Mouse (Mus musculus): ENCODE results near the gene Olfr1416.
"Not testable (repeated sequence)": the region's sequence is repeated elsewhere in the genome, so short reads cannot be mapped to it uniquely, and the experiment has no call there.

The Olfr1416 gene

DNA sequence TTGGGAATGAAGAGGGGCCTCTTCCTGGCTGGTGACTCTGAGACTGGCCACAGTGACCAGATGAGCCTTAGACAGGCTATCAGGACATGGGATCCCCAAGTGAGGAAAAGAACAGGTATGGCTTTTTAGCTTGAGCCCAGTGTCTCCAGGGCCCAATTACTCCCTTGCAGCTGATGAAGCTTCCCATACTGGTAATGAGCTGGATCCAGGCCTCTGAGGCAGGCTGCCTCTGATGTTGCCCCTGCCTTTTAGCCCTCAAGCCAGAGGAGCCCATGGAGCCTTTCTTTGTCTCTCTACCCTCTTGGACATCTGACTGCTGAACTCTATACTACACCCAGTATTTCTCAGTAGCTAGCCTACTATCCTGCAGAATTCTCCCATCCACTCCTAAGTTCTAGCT lies at the start of gene Olfr1416:
Olfr1416 (minus strand) TSS at position 101 of the 400 bp plus-strand sequence.
- no peak for DNase-seq (ENCODE audit: low spot score in 2 of 2)

DNA sequence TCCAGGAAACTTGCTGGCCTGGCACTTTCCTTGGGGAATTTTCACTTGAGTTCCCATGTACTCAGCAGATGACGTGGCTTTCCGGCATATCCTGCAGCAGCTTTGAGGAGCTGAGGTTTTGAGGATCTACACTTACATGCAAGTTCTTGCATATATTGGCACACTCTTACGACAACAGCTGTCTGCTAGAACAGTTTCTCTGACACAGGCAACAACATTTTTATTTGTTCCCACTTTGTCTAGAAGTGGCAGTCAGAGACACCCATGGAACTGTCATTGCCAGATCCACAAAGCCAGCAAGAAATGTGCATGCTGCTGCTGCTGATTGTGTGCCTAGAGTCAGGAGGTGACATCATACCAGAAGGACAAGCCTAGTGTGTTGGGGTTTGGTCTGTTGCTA lies 38.9 kb upstream of the Olfr1416 start:
- no peak for DNase-seq (ENCODE audit: low spot score in 2 of 2)

DNA sequence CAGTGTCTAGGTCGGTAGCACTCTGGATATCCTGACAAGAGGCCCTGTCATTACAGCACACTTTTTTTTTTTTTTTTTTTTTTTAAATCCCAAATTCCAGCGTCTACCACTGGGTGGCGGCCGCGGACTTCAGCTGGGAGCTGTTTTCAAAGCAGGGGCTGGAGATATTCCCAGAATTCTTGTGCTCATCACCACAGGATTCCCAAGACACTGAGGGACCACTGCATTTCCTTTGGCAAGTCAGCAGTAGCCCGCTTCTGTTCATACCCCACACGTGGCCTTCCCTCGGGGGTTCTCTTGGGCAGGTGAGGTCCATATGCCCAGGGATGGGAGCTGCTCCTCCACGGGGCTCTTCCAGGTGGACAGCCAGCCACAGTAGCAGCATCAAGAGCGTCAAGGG lies 36.5 kb upstream of the Olfr1416 start:
- no peak for DNase-seq (ENCODE audit: low spot score in 2 of 2)

DNA sequence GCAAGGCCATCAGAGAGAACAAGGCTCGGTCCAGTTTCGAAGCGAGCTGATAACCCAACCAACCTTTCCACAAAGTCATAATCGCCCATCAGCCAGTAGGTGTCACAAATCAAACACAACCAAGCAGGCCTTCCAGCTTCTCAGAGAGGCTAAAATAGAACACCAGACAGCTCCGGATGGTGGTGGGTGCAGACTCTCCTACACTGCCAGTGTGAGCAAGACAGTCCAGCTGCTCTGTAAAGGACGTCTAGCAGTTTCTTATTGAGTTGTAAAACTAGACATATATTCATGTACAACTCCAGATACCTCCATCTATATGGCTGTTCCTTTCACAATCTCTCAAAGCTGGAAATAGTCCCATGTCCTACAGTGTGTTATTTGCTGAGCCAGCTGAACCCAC lies 34.1 kb upstream of the Olfr1416 start:
- DNase-seq (ENCODE audit: low spot score in 2 of 2) = no peak

DNA sequence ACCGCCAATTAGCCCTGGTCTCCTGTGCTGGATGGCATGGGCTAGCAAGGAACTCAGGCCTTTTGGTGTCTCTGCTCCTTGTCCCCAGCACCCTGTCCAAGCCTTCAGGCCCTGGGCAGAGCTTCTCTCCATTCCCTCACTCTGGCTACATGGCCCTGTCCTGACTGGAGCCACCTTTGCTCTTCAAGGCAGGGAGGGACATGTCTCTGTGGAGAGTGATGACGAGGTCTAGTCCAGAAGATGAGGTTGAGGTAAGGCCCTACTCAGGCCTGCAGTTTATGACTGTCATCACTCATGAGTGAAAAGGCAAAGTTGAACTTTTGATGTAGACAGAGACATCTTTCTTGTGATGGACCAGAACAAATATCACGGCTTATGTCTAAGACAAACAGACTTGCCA lies 33.6 kb upstream of the Olfr1416 start, which contains the start of gene Olfr1414:
Olfr1414 (minus strand) TSS at position 101 of the 400 bp plus-strand sequence.
- DNase-seq (ENCODE audit: low spot score in 2 of 2) = no peak

DNA sequence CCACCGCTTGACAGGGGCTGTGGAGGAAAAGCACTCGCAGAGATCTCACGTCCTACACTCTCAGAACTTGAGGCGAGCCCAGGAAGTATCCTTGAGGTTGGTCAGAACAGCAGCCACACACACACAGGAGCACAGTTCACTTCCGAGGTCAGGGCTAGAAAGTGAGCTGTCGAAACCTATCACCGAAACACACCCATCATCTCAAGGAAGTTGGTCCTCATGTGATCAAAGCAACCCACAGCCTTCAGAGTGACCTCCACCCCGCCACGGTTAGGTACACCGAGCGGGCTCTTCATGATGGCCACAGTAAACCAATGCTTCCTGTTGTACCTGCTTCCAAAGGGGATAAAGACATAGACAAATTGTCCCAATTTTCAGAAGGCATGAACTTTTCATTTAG lies 30.5 kb upstream of the Olfr1416 start:
- no peak for DNase-seq (ENCODE audit: low spot score in 2 of 2)

DNA sequence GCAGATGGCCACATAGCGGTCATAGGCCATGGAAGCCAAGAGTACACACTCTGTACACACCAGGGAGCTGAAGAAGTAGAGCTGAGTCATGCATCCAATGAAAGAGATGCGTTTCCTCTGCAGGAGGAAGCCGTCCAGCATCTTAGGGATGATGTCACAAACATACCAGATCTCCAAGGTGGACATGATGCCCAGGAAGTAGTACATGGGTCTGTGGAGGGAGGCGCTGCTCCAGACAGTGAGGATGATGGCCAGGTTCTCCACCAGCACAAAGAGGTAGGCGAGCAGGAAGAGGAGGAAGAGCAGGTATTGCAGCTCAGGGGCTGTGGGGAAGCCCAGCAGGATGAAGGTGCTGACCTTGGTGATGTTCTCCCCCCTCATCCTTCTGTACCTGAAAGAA lies 26.7 kb upstream of the Olfr1416 start:
- not testable (repeated sequence) for DNase-seq (ENCODE audit: low spot score in 2 of 2)

DNA sequence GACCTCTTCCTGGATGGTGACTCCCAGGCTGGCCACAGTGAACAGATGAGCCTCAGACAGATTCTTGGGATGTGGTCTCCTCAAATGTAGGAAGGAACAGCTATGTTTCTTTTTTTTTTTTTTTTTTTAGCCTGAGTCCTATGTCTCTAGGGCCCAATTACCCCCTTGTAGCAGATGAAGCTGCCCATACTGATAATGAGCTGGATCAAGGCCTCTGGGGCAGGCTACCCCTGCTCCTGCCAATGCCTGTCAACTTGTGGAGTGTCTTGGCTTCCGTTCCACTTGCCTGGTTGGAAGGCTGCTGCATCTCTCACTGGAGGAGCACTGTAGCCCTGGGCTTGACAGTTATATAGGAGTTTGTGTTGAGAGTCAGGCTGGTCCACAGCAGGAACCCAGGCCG lies 11.1 kb upstream of the Olfr1416 start, which contains the start of gene Olfr1415:
Olfr1415 (minus strand) TSS at position 101 of the 400 bp plus-strand sequence.
- DNase-seq (ENCODE audit: low spot score in 2 of 2) = no peak

DNA sequence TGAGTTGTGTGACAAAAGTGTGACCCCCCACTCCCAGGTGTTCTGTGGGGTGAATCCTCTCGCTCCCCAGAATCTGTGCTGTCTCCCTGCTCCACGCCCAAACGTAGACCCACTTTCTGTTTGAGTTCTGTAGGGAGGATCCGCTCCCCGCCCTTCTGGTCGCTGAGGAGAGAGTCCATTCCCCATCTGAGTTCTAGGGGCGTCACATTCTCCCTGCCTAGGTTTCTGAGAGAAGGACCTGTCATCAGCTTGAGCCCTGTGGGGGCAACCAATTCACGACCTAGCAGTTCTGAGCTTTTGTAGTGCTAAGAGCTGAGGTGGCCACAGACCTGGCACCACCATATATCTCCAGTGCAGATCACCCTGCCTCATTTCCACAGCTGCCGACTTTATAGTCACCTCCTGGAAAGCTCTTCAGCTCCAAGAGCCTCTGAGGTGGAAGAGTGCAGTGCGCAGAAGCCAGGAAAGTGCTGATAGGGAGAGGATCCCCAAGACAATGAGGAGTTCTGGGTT lies 10.8 kb downstream of the Olfr1416 start:
- no peak for DNase-seq (ENCODE audit: low spot score in 2 of 2)

DNA sequence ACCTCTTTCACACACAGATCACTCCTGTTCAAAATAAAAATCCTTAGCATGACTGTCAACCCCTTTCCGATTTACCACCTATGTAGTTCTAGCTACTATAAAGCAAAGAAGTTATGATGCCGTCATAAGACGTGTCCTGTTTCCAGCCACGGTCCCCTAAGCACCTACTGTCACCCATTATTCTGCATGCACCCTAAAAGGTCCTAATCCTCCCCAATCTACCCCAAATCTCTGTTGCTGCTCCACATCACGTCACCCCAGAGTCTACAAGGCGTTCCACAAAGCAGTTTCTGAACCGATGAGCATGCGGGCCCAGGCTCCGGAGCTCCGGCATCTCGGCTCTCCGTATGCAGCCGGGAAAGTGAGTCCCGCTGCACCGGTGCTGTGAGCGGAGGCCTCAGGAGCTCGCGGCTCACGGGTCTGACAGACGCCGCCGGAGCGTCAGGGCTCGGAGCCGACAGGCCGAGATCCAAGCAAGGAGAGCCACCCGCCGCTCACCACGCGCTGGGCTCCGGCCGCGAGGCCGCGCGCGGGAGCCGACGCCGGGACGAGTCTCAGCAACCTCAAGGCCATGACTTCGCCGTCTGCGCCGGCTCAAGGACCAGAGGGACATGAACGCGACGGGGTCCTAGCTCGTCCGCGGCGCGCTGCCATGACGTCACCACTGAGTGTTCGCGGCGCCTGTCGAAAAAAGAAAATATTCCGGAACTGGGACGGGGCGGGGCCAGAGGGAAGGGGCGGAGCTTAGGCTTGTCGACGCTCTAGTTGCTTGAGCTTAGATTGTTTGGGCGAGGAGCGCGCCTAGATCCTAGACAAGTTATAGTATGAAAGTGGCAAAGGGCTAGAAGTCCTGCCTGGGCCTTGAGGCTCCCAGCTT lies 11.5 kb downstream of the Olfr1416 start, which contains the start of gene Ndufa10:
Ndufa10 (minus strand) TSS at position 696 of the 877 bp plus-strand sequence.
- peak; percentile 85 to 91 for DNase-seq (ENCODE audit: low spot score in 2 of 2)

DNA sequence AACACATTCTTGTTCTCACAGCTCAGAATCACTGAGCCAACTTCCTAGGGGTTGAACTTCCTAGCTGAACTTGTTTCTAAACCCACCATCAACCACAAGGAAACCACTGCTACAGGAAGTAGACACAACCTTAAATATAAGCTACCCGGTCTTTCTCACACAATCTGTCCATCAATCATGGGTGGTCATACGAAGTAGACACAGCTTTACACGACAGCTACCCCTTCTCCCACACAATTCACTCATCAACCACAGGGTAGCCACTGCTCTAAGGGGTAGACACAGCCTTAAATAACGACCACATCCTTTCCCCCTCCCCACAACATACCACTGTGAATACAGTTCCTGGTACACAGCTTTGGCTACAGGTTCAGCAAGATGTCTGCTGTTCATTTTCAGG lies 16.0 kb downstream of the Olfr1416 start:
- DNase-seq (ENCODE audit: low spot score in 2 of 2) = no peak

DNA sequence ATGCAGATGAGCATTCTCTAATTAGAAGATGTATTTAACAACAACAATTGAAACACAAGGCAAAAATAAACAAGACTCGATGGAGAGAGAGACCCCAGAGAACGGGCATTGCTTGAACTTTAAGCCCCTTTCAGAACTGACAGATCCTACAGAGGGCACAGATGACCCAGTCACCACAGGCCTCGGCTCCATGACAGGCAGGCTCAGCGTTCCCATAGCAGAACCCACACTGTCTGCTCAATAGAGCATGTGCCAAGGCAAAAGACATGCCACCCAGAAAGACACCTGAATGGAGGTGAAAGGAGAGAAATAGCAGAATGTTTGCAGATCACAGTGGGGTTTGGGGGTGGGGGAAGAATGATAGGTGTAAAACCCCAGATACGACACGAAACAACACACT lies 26.5 kb downstream of the Olfr1416 start:
- no peak for DNase-seq (ENCODE audit: low spot score in 2 of 2)

DNA sequence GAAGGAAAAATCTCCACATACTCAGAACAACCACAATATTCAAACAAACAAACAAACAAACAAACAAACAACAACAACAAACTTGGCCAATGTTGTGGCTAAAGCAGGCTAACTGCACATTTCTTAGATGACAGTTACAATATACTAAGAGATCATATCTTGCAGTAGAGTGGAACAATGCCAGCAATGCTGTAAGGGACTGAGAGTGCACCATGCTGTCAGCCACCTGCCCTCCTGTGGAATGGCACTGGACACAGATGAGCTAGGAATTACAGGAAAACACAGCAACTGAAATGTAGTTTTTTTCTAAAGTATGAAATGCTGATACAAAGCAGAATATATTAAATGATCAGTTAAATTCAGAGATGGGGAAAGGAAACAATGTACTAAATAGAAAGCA lies 27.2 kb downstream of the Olfr1416 start:
- no peak for DNase-seq (ENCODE audit: low spot score in 2 of 2)

DNA sequence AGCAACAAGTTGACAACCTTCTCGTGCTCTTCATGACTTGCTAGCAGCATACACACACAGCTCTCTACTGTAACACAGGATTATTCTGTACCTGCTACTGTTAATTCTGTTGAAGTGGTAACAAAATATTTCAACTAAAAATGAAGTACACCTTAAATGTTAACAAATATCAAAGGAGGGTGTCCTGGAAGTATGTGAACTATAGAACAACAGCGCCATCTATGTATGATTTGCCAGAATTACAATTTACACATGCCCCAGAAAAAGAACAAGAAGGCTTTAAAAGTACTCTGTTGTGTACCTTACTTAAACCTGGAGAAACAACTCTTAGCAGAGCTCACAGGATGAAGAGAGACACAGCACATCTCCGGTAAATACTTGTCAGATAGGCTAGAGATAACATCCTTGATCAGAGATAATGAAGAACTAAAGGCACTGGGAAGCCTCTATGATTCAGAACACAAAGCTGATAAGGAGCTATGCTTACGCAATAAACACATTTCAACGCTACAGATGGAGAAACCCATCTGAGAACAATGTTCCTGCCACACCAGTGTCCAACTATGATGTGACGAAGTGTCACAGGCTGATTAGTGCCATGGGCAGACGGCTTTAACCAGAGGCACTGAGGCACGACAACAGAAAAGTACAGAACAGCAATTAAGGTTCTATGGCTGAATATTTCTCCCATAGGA lies 31.0 kb downstream of the Olfr1416 start:
- no peak for DNase-seq (ENCODE audit: low spot score in 2 of 2)

DNA sequence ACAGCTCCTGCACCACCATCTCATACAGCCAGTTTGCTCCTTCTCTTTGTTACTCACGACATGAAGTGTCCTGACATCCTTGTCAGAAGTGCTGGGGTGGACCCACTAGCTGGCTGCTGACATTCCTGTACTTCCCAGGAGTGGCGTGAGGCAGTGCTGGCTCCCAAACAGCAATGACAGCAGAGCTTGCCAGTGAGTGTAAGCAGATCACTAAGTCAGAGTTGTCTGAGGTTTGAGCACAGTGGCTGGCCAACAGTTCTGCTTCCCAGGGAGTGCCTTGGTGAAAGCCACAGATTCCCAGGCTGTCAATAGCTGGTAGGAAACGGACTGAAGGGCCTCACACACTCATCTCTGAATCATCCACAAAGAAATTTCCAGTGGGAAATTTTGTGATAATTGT lies 36.6 kb downstream of the Olfr1416 start:
- DNase-seq (ENCODE audit: low spot score in 2 of 2) = peak in 1 of 2 experiments; percentile 29

DNA sequence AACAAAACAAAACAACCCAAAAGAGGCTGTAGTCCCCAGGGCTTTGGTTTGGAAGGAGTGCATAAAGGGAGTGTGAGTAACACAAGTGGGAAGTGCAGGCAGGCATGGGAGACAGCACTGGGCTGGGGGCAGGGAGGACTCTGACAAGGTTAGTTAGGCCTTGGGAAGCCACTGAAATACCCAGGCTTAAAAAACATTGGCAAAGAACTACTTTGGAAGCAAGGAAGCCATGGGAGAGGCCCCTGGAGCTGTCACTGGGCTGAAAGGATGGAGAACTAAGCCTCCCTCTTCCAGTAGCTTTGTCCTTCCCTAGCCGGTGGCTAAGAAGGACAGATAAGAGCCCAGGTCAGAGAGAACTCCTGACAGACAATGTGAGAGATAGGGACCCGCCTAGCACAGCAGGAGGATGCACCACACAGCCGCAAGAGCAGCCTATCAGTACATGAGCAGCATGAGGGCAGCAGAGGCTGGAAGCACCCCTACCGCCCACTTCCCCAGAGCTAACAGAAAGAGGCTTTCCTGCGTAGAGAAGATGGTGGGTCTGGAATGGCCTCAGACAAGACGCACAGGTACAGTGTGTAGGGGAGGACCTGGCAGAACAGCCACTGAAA lies 43.4 kb downstream of the Olfr1416 start:
- no peak for DNase-seq (ENCODE audit: low spot score in 2 of 2)

DNA sequence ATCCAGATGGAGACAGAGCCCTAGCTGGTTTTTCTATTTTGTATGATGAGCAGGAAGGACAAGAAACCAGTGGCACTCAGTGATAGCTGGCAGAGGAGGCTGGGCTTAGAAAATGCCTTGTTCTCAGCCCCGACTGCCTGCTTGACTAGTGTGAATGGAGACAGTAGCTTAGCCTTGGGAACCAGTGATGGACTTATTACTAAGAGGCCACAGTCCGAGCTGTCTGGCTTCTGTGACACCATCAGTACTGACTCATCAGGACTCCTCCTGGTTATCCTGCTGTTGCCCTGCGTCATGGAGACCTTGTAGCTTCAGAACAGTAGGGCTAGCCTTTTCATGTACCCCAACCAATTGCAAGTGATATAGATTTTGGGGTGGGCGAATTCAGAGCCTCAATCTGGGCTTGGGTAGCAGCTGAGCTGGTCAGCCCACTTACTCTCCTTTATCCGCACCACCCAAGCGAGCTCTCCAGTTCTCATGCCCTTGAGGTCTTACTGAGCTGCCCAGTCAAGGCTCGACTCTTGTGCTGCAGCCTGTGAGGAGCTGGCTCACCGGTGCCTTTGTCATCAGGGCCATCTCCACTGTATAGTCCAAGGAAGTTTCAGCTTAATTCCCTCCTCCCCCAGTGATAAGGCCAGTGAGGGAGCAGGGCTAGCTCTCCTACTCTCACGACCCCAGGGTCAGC lies 44.7 kb downstream of the Olfr1416 start:
- DNase-seq (ENCODE audit: low spot score in 2 of 2) = no peak

DNA sequence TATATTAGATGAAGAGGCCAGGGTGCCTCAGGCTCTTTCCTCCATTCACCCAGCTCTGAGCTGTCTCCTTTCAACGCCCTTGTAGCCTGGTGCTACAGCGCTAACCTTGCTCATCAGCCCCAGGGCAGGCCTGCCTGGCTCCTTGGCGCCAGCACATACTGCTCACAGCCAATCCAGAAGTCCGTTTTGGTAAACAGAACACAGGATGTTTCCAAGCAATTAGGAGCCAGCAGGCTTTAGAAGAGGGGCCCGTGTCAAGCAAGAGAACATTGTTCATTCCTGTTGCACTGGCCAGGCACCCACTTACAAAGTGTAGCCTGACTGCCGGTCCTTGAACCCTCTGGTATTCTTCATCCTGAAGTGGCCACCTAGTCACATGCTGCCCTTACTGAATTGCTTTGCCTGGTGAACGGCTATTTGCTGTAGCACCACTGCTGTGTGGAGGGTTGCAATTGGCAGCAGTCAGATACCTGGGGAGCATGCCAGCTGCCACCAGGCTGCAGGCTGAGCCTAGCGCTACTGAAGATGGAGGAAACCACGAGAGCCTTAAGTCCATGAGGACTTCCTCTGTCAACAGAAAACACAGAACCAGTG lies 47.1 kb downstream of the Olfr1416 start:
- peak; percentile 74 to 78 for DNase-seq (ENCODE audit: low spot score in 2 of 2)

DNA sequence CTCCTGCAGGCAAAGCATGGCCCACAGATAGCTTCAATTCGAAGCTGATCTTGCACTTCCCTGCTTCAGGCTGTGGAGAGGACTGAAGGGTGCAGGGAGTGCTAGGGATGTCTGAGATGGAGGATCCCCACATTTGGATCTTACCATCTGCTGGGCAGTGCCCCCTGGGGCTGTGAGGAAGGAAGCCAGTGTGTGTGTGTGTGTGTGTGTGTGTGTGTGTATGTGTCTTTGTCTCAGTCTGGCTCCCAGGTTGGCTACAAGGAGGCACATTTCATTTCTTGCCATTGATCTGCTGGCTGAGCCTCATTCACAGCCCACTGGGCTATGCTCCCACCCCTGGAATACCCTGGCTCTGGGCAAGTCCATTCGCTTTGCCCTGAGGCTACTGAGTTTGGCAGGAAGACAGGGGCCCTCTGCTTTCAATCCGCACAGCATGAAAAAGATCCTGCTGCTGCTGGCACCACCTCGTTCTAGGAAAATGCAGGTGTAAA lies 48.0 kb downstream of the Olfr1416 start:
- no peak for DNase-seq (ENCODE audit: low spot score in 2 of 2)

DNA sequence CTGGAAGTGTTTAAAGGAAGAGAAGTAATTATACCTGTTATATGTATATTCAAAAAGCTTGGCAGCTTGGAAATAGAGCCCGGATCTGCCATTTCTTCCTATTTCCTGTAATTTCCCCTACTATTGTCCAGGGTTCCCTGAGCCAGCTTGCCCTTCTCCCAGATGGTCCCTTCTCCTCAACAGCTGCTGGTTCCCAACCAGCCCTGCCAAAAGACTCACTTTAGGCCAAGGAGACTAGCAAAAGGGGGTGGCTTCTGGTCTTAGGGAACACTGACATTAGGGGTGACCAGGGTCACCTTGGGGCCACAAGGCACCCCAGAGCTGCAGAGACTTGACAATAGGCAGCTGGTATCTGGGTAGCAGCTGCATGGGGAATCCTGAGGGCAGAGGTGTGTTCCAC lies 49.9 kb downstream of the Olfr1416 start:
- no peak for DNase-seq (ENCODE audit: low spot score in 2 of 2)

DNA sequence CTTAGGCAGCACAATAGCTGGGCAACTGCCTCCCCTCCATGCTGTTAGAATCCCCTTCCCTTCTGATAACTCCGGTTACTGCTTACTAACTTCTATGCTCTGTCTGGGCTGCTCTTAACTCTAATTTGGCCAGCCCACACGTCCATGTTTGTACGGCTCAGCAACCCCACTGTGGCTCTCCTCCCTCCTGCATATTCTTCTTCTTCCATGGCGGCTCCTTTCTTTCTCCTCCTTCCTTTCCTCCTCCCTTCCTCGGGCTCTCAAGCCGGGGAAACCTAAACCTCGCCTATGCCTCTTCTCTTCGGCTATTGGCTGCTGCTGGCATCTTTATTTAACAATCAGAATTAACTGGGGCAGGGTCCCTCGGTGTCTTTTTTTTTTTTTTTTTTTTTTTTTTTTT lies 52.1 kb downstream of the Olfr1416 start:
- DNase-seq (ENCODE audit: low spot score in 2 of 2) = no peak
